Mouse (Mus musculus) small intestine, adult 2 months (tissue): ENCODE measurements at regions not wholly inside any gene's neighbourhood (a gene's known extent, or its start where the extent isn't known, plus 50 kb on each side); places are given as distances from the start of the nearest gene placed in this dataset.

ENCODE experiments used
- CTCF ChIP-seq: fragments of 200-500 bp; IDR thresholded peaks from 2 replicates; pipeline ENCODE4 v1.5.1; 2012; ENCODE audit warnings: low read depth, mild to moderate bottlenecking, control low read depth, inconsistent platforms, low read length, moderate library complexity, mixed read lengths; ENCODE audit not compliant: insufficient replicate concordance, insufficient read length; ENCODE audit errors: extremely low read depth
- POLR2A ChIP-seq: fragments of 200-500 bp; IDR thresholded peaks from 2 replicates; pipeline ENCODE4 v1.6.1; 2012; ENCODE audit warnings: low read depth, mild to moderate bottlenecking, control low read depth, inconsistent platforms, low read length, moderate library complexity

GRCm38 (mm10) chr14:120669665-120670064 lies 191.4 kb downstream of the Rap2a start:
- TF ChIP-seq POLR2A: no peak
- no peak for TF ChIP-seq CTCF
